Mouse (Mus musculus): ENCODE data around the gene Cxcl2.
A peak's percentile ranks its signal among the peaks of the same experiment; 100 is the strongest.

Gene Cxcl2

DNA sequence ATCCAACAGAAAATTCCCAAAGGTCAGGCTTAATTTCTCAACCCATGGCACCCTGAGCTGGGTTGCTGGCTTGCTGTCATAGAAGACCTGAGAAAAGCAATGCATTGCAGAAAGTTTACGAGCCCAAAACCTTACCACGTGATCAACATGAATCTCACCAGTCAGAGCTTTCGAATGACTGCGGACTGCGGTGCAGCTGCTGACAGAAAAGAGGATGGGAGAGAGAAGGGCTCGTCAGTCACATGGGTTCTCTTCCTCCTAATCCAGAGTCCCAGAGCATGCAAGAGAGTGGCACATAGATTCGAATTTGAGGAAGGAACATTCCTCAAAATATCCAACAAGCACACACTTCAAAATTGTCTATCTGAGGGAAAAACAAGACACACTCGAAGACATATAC is 9.4 kb upstream of the Cxcl2 start:
- no peak for DNase-seq (ENCODE audit: low read depth, low spot score)

DNA sequence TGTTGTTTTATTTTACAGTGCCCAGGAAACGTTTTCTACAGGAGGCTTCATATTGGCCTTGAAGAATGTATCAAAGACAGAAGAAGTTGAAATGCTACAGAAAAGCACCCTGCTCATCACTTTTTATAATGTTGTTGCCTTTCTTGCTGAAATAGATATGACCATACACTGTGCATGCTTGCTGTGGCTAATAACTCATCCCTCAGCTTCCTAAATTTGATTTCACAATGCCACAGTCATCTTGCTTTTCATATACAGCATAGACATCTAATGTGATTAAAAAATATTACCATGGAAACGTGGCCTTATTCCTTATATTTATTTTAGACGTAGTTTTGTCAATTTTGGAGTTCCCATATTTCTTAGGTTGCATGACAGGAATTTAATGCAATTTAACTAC is 6.2 kb upstream of the Cxcl2 start:
- no peak for DNase-seq (ENCODE audit: low read depth, low spot score)

DNA sequence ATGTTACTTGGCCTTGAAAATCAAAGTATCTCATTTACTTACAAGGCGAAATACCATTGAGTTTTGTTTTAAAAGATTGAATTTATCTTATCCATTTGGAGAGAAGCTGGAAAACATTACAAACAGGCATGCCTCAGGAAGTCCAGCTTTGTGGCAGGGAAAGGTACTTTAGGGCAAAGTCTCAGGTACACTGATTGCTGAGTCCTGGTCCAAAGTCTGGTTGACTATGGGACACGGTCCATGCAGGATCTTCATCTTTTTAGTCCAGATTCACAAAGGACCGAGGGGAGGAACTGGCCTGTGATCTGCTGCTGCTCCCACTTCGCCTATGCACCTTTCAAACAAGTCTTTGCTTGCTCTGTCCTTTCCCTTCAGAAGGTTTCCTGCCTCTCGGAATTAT is 4.4 kb upstream of the Cxcl2 start:
- no peak for DNase-seq (ENCODE audit: low read depth, low spot score)

DNA sequence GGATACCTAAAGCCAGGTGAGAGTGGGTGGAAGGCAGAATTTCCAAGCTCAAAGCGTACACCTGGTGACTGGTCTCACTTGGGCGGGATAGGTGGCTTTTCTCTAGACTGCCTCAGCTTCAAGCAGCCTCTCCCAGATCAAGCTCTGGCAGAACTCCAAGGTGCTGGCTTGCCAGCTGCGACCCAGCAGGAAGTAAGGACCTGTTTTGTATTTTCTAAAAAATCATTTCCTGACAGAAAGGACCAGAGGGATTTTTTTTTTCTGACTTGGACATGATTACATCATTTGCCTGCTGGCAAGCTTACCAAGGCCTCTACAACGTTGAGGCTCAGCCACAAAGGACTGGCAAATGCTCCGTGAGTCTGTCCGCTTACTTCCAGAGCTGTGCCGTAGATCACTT is 3.5 kb upstream of the Cxcl2 start:
- DNase-seq (ENCODE audit: low read depth, low spot score), result no peak

DNA sequence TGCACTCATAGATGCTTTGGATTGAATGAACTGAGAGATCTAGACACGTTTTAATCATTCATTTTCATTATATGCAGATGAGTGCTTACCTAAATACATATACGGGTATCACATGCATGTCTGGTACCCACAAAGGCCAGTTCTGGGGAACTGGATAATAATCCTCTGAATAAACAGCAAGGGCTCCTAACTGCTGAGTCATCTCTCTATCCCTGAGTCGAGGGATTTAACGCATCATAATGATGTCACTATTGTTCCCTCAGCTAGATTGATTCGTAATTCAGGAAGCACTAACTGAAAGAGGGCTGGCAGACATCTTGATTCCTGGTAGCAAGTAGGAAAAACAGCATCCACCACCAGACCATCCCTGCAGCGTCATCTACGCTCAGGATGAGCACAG is 3.0 kb upstream of the Cxcl2 start:
- no peak for DNase-seq (ENCODE audit: low read depth, low spot score)

DNA sequence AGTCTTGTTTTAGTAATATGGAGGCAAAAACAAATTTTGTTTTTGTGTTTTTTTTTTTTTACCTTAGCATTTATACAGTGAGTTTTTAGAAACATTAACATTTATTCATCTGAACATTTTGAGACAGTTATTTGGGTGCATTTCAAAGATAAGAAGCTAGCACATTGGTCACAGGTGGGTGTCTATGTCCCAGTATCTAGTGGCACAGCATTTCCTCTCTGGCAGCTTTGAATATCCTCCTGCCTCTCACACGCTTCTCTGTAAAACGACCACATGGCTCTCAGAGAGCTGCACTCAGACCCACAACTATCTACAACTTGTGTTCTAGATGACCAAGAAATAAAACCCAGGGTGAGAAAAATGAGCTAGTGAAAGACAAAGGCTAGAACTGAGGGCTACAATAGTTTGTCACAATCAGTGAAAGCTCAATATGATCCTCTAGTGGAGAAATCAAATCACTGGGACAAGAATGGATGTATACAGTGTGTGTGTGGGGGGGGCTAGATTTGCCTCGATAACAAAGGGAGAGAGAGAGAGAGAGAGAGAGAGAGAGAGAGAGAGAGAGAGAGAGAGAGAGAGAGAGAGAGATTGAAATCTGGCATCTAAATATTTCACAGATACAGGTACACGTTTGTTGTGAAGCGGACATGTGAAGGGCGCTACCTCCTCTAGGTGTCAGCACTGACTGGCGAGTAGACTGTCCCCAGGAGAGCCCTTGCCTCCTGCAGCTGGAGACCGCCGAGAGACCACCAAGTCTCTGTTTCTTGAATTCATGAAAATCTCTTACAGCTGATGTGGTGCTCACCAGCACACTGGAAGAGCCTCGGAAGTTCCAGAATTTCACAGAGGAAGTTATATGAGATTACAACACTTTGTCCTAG is 1.1 kb upstream of the Cxcl2 start:
- DNase-seq (ENCODE audit: low read depth, low spot score), result peak; percentile 54

DNA sequence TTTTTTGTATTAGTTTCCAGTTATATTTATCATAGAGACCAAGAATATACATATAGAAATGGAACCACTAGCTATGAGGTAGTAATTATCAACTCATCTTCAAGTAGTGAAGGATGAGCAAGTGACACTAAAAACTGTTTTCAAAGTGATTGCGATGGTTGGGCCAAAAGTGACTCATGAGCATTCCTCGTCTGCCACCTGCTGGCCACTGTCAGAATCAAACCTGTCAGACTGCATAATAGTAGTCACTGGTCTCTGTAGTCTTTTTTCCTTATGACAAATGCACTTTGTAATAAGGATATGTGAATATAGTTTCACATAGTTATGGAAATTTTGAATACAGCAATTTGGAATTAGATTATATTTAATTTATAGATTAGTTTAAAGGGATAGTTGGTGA is 5.3 kb downstream of the Cxcl2 start:
- DNase-seq (ENCODE audit: low read depth, low spot score), result peak; percentile 61

DNA sequence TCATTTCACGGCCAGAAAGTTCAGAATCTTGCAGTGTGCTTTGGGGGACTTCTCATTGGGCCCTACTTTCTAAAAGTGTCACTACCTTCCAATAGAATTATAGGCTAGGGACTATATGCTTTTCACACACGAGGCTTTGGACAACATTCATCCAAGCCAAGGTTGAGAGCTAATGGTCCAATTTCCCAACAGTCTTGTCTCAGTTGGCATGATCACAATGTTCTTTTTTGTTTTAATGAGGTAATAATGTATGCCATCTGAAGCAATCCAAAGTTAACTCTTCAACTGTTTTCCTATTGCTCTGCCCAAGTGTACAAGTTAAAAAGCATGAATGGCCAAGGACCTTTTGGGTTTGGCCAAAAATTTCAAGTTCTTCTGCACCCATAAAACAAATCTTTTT is 15.8 kb downstream of the Cxcl2 start:
- DNase-seq (ENCODE audit: low read depth, low spot score), result no peak

DNA sequence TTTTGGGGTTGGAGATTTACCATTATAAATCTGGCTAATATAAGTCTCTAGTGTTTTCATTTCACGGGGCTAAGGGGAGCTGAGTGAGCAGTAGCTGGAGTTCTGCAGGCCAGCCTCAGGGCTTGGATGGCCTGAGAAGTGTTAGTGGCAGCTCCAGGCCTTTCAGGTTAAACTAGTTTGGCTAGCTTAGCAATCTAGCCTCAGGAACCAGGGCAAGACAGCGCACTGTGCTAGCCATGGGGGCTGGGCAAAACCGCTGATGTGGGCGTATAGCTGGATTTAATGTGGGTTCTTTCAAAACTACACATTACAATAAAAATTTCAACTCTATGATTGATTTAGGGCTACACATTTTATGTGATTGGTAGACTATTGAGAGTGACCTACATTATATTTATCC is 19.3 kb downstream of the Cxcl2 start:
- DNase-seq (ENCODE audit: low read depth, low spot score), result no peak

DNA sequence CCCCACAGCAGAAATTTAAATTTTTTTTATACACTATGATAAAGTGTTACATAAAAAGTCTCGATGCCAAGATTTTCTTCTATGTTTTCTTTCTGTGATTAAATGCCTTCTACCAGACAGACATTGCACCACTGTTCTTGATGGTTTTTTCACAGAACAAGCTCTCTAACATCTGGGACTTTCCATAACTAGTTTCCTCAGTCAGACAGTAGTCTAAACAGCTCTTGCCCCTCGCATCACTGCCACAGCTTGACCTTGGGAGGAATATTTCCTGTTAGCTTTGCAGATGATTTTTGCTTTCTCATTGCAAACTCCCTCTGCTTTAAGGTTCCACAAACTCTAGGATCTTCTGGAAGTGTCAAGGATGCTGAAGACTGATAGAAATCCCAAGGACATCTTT is 26.9 kb downstream of the Cxcl2 start:
- DNase-seq (ENCODE audit: low read depth, low spot score), result no peak

DNA sequence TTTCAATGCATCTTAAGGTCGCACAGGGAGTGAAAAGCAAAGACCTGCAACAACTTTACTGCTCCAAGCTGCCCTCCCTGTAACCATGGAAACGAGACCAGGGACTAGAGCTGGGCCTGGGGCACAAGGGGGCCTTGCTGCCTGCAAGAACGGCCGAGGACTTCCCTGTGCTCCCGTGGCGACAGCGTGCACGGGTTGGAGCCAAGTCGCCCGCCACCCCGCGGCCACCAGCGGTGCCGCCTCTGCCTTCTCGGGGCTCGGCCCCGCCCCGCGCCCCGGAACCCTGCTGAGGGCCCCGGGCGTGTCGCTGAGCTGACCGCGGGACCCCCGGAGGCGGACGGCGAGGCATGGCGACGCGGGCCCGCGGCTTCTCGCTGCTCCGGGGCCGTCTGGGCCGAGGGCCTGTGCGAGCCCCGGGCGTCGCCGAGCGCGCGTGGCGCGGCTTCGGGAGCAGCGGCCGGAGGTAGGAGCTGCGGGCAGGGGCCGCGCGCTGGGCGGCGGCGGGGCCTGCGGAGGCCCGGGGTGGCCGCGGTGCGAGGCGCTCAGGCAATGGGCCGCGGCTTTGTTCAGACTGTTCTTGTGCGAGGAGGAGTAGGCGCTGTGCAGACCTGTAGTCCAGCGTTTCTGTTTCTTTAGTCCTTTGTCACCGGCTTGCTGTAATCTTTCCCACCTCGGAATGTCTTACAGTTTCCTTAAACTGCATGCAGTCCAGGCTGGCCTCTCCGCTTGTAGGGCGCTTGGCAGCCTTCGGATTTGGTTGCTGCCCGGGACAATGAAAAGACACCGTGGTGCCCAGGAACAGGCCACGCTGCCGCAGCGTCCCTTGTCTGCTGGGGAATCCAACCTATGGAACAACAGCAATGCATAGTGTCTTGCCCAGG is 27.5 kb downstream of the Cxcl2 start, which contains the start of gene Mthfd2l:
TSS of gene Mthfd2l (plus strand) at position 147 of the 881 bp plus-strand sequence.
- peak; percentile 36 for DNase-seq (ENCODE audit: low read depth, low spot score)

DNA sequence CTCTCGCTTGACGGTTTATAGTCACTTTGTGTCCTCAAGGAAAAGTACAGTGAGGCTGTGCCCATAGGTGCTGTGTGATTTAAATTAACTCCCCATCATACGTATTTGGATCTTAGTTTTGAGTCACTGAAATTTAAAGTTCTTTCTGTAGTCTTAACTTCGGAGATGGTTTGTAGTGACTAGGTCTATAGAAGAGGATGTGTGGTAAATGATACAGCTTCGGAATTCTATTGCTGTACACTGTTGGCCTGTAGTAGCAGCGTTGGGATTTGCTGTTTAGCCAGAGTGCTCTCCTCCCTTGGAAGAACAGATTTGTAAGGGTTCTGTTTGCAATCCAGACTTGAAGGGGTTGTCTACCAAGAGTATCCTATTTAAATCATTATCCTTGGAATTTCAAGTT is 28.2 kb downstream of the Cxcl2 start:
- no peak for DNase-seq (ENCODE audit: low read depth, low spot score)

DNA sequence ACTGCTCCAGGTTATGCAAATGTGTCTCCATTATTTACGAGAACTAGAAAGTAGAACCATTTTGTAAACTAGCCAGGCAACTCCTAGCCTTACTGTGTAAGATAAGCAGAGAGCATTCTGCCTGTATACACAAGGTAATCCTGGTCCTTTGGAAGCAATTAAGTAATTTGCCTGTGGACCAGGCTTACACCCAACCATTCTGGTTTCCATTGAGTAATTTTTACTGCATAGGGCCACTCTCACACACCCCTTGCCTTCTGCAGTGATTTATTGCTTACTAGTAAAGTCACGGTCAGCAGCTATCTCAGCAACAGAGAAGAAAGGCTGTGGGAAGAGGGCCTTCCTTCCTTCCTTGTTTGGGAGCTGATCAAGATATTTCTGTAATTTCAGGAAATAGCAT is 33.0 kb downstream of the Cxcl2 start:
- DNase-seq (ENCODE audit: low read depth, low spot score), result no peak

DNA sequence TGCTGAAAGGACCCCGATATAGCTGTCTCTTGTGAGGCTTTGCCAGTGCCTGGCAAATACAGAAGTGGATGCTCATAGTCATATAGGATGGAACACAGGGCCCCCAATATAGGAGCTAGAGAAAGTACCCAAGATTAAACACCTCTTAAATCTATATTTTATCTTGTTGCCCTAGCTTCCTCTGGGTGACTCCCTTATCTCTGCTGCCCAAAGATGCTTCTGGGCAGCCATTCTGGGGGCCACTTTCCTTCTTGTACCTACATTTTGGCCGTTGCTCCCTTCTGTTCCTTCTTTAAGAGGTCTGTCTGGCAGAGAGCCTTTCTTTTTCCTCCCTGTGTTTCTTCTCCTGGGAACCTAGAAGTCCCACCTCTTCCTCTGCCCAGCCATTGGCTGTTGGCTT is 41.8 kb downstream of the Cxcl2 start:
- DNase-seq (ENCODE audit: low read depth, low spot score), result no peak

DNA sequence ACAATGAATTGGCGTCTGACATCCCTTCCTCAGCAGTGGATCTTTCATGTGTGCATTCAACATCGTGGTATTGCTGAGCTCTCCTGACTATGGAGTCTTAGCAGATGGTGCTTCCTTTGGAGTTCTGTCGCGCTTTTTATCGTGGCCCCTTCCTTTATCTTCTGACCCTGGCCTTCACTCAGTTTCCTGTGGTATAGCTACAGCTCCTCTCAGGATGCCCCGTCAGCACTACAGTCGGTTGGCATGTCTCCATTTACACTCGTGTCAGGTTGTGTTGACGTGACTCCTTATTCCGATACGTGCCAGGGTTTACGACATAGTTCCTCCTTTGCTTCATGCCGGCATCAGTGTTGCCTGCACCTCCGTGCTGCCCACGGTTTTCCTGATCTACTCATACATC is 45.8 kb downstream of the Cxcl2 start:
- no peak for DNase-seq (ENCODE audit: low read depth, low spot score)

DNA sequence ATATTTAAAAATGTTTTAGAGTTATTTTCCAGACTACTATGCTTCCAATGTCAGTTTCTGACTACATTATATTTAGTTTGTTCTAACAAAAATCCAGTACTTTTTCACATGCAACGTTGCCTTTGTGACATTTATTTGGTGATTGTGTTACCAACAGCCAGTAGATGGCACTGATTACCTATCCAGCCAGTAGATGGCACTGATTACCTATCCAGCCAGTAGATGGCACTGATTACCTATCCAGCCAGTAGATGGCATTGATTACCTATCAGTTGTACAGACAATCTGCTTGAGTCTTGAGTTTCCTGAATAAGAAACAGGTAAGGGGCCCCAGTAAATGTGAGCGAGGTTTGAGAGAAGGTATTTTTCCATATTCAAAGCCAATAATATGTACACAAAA is 47.8 kb downstream of the Cxcl2 start:
- DNase-seq (ENCODE audit: low read depth, low spot score), result peak; percentile 32

DNA sequence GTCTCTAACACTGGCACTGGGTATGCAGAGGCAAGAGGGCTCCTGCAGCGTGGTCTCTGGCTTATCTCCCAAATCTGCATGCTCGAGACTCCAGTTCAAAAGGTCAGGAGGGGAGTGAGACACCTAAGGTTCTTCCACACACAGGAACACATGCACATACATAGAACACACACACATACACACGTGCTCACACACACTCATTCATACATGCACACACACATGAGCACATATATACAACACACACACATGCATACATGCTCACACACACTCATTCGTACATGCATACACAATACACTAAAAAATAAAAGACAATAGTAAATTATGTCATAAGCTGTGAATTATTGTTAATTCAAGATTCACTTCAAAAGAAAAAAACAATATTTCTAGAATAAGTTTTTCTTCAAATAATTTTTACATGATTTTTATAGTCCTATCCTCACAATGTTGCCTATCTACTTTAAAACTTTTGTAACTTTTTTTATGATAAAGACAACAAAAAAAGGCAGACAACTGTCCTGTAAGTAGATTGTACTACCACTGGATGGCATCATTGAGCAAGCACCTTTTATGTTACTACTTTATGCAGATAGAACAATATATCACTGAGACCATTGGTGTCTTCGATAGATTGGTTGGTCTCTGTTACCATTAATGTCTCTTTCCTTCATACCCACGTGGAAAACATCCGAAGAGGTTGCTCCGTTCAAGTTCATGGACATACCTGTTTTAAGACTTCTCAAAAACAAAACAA is 49.2 kb downstream of the Cxcl2 start:
- DNase-seq (ENCODE audit: low read depth, low spot score), result peak; percentile 26

Measured in A20 (cell line).